Mouse (Mus musculus) left cerebral cortex, adult 18-20 months (tissue): ENCODE results near the gene Cstl1. TPM values are rescaled to one million over a fixed set of nuclear protein-coding genes. Genes with fewer than 3 reads are reported as not detected.
"Not testable (repeated sequence)": the region's sequence is repeated elsewhere in the genome, so short reads cannot be mapped to it uniquely, and the experiment has no call there.

Experiments
- DNase-seq, 2 experiments: peaks; one replicate each; pipeline ENCODE4 v3.0.0; 2021 to 2022; ENCODE audit warnings: low spot score in 2 of 2, mixed read lengths in 1 of 2
- long read RNA-seq, 2 experiments: library from polyadenylated mRNA; stranded (forward); transcript quantifications; one replicate each; pipeline ENCODE4 v2.0.0; 2021
- total RNA-seq, 2 experiments: library from RNA; stranded (reverse); gene quantifications; 2 replicates each; pipeline ENCODE4 v1.2.3; 2021

The Cstl1 gene
- total RNA-seq: 1 to 10 TPM in 1 of 2 experiments, under 1 TPM in 1; 0.79 to 1.2 TPM
- long read RNA-seq, experiment 1: 0 reads
- long read RNA-seq, experiment 2, partial matches to known transcripts: 0 of 1 reads
- long read RNA-seq, experiment 2, other reads (novel, unspliced or antisense): 1 of 1 reads

DNA sequence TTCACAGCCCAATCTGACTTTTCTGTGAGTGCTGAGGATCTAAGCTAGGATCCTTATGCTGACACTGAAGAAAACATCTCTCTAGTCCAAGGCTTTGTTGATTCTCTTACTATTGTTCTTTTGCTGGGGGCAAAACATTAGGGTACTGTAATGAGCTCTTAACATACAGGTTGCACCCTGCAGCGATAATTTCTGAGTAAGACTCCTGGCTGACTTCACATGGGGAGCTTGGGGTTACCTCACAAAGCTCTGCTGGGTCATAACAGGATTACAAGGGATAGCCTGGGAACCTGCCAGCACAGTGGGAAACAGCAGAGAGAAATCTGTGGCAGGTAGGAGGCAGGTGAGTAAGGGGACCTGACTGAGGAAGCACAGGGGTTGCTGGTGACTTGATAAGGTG, at the start of gene Cstl1:
Gene Cstl1 (plus strand): TSS at position 301 of the 400 bp plus-strand sequence.
- DNase-seq: no peak

DNA sequence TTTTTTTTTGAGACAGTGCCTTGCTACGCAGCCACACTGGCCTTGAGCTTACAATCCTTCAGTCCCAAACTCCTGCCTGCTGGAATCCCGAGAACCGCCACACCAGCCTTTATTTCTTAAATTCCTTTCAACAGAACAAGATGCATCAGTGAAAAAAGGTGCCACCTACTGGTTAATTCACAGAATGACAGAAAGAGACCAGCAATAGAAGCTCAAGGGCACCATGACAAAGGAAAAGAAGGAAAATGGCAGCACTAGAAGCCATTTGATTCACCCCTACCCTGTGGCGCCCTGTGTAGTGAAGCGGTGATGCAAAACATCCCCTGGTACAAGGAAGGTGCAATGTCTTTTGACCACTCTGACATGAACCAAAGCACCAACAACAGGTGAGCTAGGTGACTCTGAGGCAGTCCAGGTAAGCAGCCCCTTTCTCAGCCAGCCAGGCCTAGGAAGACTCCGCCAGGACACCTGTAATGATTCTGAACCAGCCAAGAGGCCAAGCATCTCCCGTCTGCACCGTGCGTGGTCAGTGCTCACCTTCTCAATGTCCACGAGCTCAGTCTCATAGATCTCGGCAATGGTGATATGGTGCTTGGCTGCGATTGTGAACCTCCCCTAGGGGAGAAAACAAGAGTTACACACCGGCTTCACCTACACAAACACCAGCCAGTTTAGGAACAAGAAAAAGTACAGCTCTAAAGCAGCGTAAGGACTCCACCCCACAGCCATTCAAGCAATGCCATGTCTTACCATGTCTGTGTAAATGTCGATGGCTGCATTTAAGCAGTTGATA, 43.6 kb upstream of the Cstl1 start:
- DNase-seq: no peak

DNA sequence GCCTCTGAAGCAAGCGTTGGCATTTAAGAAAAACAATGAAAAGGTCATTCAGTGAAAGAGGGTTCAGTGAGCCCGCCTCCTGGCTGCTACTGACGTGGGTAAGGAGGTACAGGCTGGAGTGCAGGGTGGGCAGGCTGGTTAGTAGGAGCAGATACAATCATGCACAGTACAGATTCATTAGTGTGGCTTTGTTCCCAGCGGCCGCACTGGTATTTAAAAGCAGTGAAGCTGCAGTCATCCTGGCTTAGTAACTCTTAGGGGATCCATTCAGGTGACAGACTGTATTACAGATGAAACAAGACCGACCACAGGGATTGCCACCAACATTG, 43.0 kb upstream of the Cstl1 start:
- DNase-seq: no peak

DNA sequence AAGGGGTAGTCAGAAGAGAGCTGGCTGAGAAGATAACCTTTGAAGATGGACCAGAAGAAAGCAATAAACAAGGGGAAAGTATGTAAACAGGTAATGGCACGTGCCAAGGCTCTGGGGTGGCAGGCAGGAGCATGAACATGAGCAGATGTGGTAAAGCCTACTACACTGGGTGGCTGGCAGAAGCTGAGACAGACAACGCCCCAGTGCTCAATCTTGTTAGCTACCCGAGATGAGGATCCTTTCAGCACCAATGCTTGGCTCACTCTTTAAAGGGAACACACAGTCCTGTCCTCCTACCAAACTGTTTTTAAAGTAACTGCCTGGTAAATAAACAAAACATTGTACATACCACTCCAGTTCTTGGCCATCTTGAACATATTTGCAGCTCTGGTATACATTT, 37.8 kb upstream of the Cstl1 start:
- DNase-seq: no peak

DNA sequence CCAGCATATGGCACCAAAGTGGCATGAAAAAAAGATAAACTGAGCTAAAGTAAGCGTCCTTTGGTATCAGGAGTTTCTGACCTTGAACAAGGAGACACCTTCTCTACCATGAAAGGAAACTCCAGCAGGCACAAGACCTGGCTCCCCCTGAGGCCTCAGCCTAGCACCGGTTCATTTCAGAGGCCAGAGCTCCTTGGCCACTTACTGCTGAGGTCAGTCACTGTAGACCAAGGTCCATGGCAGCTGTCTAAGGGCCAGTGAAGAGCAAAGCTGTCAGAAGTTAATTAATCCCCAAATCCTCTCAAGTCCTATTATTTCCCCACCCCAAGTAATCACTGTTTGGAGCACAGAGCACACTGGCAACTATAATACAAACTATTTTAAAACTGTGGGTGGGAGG, 33.1 kb upstream of the Cstl1 start:
- DNase-seq: no peak

DNA sequence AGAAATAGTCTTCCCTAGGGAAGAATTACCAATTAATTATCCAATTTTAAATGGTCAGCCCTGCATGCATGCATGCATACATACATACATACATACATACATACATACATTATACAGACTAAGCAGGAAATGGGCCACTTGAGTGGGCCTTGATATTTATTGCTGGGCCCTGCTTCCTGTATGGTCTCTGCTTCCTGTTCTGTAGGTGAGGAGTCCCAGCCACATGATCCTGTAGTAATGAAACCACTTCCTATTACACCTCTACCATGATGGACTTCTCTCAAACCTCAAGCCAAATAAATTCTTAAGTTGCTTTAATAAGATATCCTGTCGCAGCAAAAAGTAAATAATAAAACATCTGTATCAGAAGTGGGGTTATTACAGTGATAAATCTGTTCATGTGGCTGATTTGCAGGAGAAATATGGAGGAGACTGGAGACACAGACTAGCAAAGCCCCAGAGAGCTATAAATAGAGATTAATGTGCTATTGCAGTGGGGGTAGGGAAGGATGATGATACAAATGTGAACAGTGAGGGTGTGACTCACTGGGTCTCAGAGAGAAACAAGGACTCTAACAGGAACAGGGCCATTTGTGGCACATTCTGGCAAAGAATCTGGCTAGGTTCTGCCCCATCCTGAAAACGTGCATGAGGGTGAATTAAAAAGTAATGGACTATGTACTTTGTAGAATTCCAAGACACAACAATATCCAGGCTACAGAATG, 30.7 kb upstream of the Cstl1 start:
- no peak for DNase-seq

DNA sequence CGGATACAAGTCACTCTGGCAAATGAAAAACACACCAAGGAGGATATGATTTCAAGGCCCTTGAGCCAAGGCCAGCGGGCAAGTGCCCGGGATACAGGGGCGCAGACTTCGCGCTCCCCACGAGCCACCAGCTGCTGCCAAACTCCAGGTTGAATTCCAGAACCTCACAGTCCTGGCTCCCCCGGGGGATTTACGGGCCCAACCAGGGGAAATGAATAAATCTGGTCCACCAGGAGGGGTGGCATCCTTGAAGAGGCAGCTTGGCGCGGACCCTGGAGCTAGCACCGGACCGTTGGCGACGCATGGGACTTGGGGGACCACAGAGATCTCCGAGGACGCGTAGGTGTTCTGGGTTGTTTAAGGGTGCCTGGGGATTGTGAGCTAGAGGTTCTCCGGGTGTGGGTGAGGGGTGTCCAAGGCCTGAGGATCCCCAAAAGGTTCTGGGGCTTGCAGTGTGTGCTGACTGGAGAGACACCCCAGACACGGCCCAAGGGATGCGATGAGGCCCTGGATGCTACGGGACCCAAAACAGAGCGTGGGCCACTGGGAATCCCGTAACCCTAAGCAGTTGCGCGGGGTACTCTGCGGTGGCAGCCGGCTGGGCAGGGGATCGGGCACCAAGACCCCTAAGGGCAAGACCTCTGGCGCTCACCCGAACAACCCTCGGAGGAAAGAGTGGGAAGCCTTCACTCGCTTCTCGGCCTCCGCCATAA, 18.4 kb upstream of the Cstl1 start:
- DNase-seq: peak; percentile 16 to 34

DNA sequence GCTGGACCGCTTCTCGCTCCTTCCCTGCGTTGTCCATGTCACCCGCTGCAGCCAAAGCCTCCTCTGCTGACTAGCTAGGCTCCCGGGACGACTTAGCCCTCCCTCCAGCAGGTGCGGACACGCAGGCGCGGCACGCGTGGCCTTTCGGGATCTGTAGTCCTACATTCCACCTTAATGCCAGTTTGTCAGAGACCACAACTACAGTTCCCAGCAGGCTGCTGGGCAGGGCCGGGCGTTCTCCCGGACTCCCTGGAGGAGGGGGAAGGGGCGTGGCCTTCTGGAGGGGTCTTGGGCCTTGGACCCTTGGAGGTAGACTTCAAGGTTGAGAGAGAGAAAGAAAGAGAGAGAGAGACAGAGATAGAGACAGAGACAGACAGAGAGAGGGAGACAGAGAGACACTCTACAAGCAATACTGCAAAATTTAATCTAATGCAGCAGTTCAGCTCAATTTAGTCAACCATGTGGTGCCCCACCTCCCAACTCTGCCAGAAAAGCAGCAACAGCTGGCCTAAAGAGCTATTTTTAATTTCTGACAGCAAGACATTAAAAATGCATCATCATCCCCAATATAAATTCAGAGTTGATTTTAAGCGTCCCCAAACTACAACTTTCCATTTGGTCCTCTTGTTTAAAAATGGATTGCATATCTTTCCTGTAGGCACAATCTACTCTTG, 17.7 kb upstream of the Cstl1 start, which contains the start of gene Napb:
Gene Napb (minus strand): TSS at position 141 of the 674 bp plus-strand sequence.
- peak; percentile 95 to 96 for DNase-seq

DNA sequence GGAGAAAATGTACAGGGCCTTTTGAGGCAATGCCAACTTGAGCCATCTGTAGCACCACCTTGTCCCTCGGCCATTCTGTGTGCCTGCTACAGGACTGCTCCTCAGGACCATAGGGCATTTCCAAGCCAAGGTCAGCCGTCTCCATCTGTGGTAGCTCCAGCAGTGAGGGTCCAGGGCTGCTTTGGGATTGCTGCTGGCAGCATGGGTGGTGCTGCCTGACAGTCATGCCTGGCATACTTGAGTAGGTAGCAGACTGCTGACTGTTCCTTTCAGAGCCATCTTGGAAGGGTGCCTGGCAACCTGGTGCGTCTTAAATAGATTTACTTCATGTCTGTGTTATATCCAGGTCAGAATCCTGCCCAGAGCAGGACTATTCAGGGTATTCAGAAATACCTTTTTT, 7.2 kb upstream of the Cstl1 start:
- DNase-seq: peak; percentile 59 to 64

DNA sequence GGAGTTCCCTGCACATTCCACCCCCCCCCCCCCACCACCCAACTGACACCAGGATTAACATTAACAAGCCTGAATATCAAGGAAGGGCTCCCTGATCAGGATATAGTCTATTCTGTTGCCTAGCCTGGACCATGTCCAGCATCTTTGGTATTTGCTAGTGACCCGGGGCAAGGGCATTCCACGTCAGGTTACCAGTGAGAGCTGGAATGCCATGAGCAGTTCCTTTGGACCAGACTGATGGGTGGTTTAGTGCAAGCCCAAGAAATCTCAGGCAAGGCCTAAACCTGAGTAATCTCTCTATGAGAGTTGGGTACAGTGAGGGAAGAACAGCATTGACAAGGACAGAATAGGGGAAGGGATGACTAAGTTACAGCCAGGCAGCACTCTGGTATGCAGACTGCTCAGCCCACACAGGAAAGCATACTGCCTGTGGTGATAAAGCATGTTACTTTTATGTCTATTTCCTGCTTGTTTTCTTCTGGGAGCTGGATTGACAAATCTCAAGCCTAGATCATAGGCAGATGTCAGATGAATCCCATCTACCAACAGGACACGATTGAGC, 6.2 kb upstream of the Cstl1 start:
- DNase-seq: no peak

DNA sequence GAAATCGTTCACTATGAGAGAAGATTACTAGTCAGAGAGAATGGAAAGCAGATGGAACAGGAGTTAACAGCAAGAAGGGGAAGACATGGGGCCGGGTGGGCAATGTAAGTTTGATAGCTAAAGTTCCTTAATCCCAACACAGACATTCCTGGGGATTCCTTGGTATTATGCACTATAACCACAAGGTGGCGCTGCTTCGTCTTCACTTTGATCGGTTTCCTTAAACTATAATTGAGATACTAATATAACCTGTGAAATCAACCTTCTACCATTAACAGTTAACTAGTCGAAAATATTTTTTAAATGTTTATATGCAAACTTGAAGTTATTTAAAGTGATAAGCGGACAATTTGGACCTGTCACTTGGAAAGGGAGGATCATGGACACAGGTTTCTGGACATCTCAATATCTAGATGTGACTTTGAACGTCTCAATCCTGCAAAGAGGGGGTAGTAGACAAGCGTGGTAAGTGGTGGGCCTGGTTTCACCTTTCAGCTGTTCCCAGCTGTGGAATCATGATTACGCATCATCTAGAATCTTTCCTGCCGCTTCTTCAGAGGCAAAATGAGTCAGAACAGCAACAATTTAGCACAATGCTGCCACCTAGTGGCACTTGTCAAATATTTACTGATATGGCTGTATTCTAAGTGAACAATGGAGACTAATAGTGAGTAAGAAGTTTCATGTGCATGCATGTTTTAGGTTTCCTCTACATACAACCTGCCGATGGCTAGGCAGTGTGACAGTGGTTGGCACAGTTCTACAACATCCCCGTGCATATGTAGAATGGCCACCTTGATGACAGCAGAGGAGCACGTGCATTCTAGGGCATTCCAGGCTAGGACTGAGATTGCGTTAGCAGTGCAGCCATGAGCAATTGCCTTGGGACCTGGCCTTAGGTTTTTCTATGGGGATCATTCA, 2.0 kb downstream of the Cstl1 start:
- peak; percentile 77 to 78 for DNase-seq

DNA sequence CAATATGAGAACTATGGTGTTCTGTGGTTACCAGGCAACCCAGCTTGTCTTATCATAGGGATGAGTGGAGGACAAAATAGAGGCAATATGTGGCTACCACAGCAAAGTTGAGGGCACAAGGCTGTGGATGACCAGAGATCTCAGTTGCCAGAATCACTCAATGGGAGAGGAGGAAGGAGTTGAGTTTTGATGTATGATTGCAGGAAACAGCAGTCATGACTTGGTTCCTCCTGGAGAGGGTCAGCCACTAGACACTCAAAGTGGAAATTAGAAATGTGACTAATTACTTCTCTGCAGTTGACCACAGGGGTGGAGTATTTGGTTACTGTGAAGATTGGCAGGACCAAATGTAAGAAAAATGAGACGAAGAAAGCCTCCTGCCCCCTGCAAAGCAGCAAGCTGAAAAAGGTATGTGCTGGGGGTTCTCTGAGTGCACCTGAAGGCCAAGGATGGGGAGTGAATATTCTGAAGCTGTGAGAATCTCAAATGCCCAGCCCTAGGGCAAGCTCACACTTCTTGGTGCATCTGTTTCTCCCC, 4.2 kb downstream of the Cstl1 start:
- no peak for DNase-seq

DNA sequence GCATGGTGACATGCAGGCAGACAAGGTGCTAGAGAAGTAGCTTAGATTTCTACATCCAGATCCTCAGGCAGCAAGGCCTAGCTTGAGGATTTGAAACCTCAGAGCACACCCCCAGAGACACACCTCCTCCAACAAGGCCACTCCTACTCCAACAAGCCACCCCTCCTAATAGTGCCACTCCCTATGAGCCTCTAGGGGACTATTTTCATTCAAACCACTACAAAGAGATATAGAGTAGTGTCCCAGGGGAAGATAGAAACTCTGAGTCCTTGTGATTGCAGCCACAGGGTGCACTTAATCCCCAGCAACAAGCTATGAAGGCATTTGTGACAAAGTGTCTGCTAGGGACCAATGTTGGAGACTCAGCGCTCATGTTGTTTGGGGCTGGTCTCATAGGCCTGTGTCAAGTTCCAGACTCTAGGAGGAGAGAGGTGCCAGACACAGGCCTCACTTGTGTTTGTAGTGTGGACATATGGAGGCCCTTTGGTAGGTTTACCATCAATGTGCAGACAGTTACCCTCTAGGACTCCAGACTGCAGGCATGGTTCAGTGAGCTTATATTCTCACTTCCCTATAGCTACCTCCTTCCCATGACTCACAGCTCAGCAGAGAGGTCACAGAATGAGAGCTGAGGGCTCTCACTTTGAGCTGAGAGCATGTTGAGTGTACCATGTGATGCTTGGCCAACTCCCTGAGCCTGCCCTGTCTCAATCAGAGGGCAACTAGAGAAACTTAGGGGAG, 13.7 kb downstream of the Cstl1 start:
- no peak for DNase-seq

DNA sequence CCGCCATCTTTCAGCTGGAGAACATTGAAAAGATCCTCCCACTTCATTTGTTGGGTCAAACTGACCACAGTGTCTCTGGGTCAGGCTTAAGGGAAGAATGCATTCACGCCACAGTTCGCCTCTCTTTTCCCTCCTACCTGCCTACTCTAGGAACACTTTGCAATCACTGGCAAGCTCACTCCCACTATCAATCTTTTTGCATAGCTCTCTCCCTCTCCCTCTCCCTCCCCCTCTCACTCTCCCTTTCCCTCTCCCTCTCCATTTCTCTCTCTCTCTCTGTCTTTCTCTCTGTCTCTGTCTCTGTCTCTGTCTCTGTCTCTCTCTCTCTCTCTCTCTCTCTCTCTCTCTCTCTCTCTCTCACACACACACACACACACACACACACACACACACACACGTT, 21.2 kb downstream of the Cstl1 start, which contains the start of gene Cst11:
Gene Cst11 (minus strand): TSS at position 101 of the 400 bp plus-strand sequence.
- not testable (repeated sequence) for DNase-seq

DNA sequence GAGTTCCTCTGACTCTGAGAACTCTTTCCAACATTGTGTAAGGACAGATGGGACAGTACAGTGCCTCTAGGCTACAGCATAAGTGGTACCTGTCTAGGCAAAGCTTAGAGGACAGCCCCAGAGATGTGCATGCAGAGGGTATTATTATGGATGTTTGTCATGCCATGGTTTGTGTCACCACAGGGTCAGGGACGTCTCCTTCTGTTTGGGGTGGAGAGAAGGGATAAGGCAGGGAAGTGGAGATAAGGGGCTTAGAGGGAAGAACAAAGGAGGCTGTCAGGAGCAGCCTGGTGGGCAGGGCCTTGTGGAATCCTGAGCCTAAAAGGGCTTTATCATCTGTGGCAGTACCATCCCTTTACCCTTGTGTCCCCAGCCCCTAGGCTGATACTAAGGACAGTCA, 31.6 kb downstream of the Cstl1 start, which contains the start of gene 8030411F24Rik:
Gene 8030411F24Rik (plus strand): TSS at position 301 of the 400 bp plus-strand sequence.
- no peak for DNase-seq

DNA sequence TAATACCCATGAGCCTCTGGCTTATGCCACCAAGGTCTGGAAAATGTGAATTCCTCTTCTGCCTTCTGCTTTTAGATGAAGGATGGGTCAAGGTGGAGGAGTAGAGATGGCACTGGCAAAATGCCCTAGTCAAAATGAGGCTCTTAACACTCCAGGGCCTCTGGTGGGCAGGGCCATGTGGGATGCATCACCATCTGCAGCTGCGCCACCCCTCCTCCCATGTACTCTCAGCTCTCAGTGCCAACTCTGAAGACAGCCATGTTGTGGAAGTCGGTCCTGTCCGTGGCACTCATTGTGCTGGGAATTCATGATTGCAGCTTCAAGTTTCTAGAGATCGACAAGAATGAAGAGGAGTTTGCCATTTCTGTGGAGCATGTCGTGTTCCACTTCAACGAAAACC, 39.0 kb downstream of the Cstl1 start, which contains the start of gene Cst12:
Gene Cst12 (plus strand): TSS at position 220 of the 400 bp plus-strand sequence.
- peak in 1 of 2 experiments; percentile 2 for DNase-seq

DNA sequence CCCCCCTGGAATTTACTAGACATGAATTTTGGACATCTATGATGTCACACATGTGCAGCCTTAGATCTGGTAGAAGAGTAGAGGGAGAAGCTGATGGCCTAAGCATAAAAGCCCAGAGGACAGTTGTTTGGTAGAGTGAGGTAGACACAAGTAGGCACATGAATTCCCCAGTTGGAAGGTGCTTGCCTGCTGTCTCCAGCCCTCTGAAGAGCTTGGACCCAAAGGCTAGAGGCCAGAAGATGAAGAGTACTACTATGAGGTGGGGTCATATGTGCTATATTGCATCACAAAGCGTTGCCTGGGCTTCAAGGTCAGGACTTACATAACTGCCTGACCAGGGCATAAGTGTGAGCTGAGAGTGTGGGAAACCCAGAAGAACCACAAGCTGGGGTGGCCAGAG, 48.3 kb downstream of the Cstl1 start, which contains the start of gene Cst8:
Gene Cst8 (plus strand): TSS at position 301 of the 400 bp plus-strand sequence.
- no peak for DNase-seq

DNA sequence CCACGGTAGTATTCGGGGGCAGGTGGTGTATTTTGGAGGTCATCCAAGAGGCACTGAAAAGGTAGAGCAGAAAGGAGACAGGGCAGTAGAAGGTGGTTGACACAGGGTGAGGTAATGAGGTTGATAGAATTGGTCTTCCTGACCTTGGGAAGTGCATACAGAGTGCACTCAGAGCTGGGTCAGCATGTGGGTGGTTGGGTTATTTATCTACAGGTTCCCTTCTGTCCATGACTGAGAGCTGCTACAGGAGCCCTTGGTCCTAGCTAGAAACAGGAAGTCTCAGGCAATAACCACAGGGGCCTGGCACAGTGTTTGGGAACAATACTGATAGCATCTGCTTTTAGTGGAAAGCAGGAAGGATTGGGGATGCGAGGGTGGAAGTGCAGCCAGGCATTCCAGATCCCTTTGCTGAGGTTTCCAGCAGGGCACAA, 51.3 kb downstream of the Cstl1 start:
- no peak for DNase-seq
